Mouse (Mus musculus): Measurements from ENCODE around the gene Lrr1. TPM values are rescaled to one million over a fixed set of nuclear protein-coding genes. Genes with fewer than 3 reads are reported as not detected.
"Not testable (repeated sequence)": the region's sequence is repeated elsewhere in the genome, so short reads cannot be mapped to it uniquely, and the experiment has no call there.

Gene Lrr1
- polyA plus RNA-seq, 1 experiment from 2014 or later: 24.3 TPM

- H3K36me3 ChIP-seq; H3K9ac ChIP-seq; H3K9me3 ChIP-seq (replicated peaks); H3K27ac ChIP-seq; ATAC-seq; H3K27me3 ChIP-seq (replicated peaks); H3K4me3 ChIP-seq: not testable (repeated sequence)
- H3K4me2 ChIP-seq: peak overlapping the region; percentile 92; the same call in 1 of the 2 replicates
- H3K4me1 ChIP-seq: peaks cover 50% of the 10 kb centered on the region
- 73% methylated on average over 8 of the region's 8 CpGs for WGBS (ENCODE audit: insufficient replicate concordance)
Measured at GRCm38 (mm10) chr12:69166861-69167581, 1.6 kb upstream of the Lrr1 start.

GRCm38 (mm10) chr12:69167656-69168460, 756 bp upstream of the Lrr1 start:
- Histone ChIP-seq H3K9ac (peak overlapping the region; percentile 78), H3K4me3 (peak overlapping the region; percentile 84), H3K4me2 (peak overlapping the region; percentile 92), H3K27me3 (replicated peaks) (no peaks in the 10 kb centered on the region), H3K36me3 (peaks cover 17% of the 10 kb centered on the region), H3K9me3 (replicated peaks) (no peaks in the 10 kb centered on the region), H3K4me1 (peaks cover 50% of the 10 kb centered on the region), H3K27ac (peak overlapping the region; percentile 79)
- 7% methylated on average over 18 of the region's 18 CpGs for WGBS (ENCODE audit: insufficient replicate concordance)
- ATAC-seq: peak; percentile 9; the same call in 1 of the 2 replicates

GRCm38 (mm10) chr12:69171307-69171706, 2.7 kb downstream of the Lrr1 start:
- H3K27ac ChIP-seq: no peak overlapping the region
- H3K36me3 ChIP-seq: peaks cover 52% of the 10 kb centered on the region
- no peak overlapping the region; the same call in 1 of the 2 replicates for H3K9ac ChIP-seq
- H3K27me3 ChIP-seq (replicated peaks): no peaks in the 10 kb centered on the region
- H3K4me2 ChIP-seq: no peak overlapping the region
- no peaks in the 10 kb centered on the region for H3K9me3 ChIP-seq (replicated peaks)
- ATAC-seq: no peak
- 96% methylated on average over 2 of the region's 2 CpGs for WGBS (ENCODE audit: insufficient replicate concordance)
- peaks cover 38% of the 10 kb centered on the region for H3K4me1 ChIP-seq
- no peak overlapping the region for H3K4me3 ChIP-seq

- Histone ChIP-seq H3K4me3 (no peak overlapping the region), H3K9ac (no peak overlapping the region), H3K9me3 (replicated peaks) (no peaks in the 10 kb centered on the region), H3K36me3 (peaks cover 87% of the 10 kb centered on the region), H3K4me2 (no peak overlapping the region), H3K4me1 (peaks cover 14% of the 10 kb centered on the region), H3K27ac (no peak overlapping the region), H3K27me3 (replicated peaks) (no peaks in the 10 kb centered on the region)
- WGBS (ENCODE audit: insufficient replicate concordance): 71% methylated on average over 3 of the region's 3 CpGs
- ATAC-seq: peak; percentile 44; the same call in 1 of the 2 replicates
Measured at GRCm38 (mm10) chr12:69175975-69176374, 7.4 kb downstream of the Lrr1 start.

GRCm38 (mm10) chr12:69177526-69177925, 8.9 kb downstream of the Lrr1 start:
- Histone ChIP-seq H3K27ac (no peak overlapping the region), H3K36me3 (peaks cover 91% of the 10 kb centered on the region), H3K4me1 (peaks cover 13% of the 10 kb centered on the region), H3K27me3 (replicated peaks) (no peaks in the 10 kb centered on the region), H3K9ac (no peak overlapping the region), H3K4me2 (no peak overlapping the region), H3K9me3 (replicated peaks) (no peaks in the 10 kb centered on the region), H3K4me3 (no peak overlapping the region)
- WGBS (ENCODE audit: insufficient replicate concordance): 85% methylated on average over 3 of the region's 3 CpGs
- no peak for ATAC-seq

- no peak for ATAC-seq
- no peaks in the 10 kb centered on the region for H3K27me3 ChIP-seq (replicated peaks)
- H3K4me3 ChIP-seq: no peak overlapping the region
- WGBS (ENCODE audit: insufficient replicate concordance): 78% methylated on average over 12 of the region's 12 CpGs
- H3K9ac ChIP-seq: no peak overlapping the region
- peaks cover 20% of the 10 kb centered on the region for H3K4me1 ChIP-seq
- no peak overlapping the region for H3K27ac ChIP-seq
- H3K4me2 ChIP-seq: no peak overlapping the region
- H3K36me3 ChIP-seq: peaks cover 73% of the 10 kb centered on the region
- no peaks in the 10 kb centered on the region for H3K9me3 ChIP-seq (replicated peaks)
Measured at GRCm38 (mm10) chr12:69179371-69179770, 10.8 kb downstream of the Lrr1 start.

GRCm38 (mm10) chr12:69181800-69182199, 13.2 kb downstream of the Lrr1 start:
- Histone ChIP-seq H3K4me2 (no peak overlapping the region), H3K4me1 (peaks cover 22% of the 10 kb centered on the region), H3K9me3 (replicated peaks) (no peaks in the 10 kb centered on the region), H3K9ac (no peak overlapping the region), H3K27me3 (replicated peaks) (no peaks in the 10 kb centered on the region), H3K27ac (no peak overlapping the region), H3K36me3 (peaks cover 56% of the 10 kb centered on the region), H3K4me3 (no peak overlapping the region)
- no peak for ATAC-seq
- WGBS (ENCODE audit: insufficient replicate concordance): 58% methylated on average over 4 of the region's 4 CpGs

- Histone ChIP-seq H3K9me3 (replicated peaks) (no peaks in the 10 kb centered on the region), H3K4me2 (peak within 1 kb of the TSS; percentile 95), H3K4me1 (peaks cover 38% of the 10 kb centered on the region), H3K27ac (peak within 1 kb of the TSS; percentile 94), H3K4me3 (peak within 1 kb of the TSS; percentile 94), H3K9ac (peak within 1 kb of the TSS; percentile 94), H3K36me3 (peaks cover 54% of the 10 kb centered on the region), H3K27me3 (replicated peaks) (no peaks in the 10 kb centered on the region)
- peak; percentile 98 for ATAC-seq
- under 1% methylated on average over 83 of the region's 84 CpGs for WGBS (ENCODE audit: insufficient replicate concordance)
Measured at GRCm38 (mm10) chr12:69183583-69184308, 15.1 kb downstream of the Lrr1 start, which contains the start of the genes Rpl36al and Mgat2. Rpl36al (minus strand) TSS chr12:69184083. Mgat2 (plus strand) TSS chr12:69184157.

- under 1% methylated on average over 86 of the region's 86 CpGs for WGBS (ENCODE audit: insufficient replicate concordance)
- Histone ChIP-seq H3K4me1 (peaks cover 38% of the 10 kb centered on the region), H3K36me3 (peaks cover 54% of the 10 kb centered on the region), H3K4me2 (peak overlapping the region; percentile 95), H3K27me3 (replicated peaks) (no peaks in the 10 kb centered on the region), H3K4me3 (peak overlapping the region; percentile 94), H3K9me3 (replicated peaks) (no peaks in the 10 kb centered on the region), H3K27ac (peak overlapping the region; percentile 94), H3K9ac (peak overlapping the region; percentile 94)
- ATAC-seq: peak; percentile 62
Measured at GRCm38 (mm10) chr12:69184342-69185295, 16.0 kb downstream of the Lrr1 start.

GRCm38 (mm10) chr12:69185371-69185770, 16.8 kb downstream of the Lrr1 start:
- Histone ChIP-seq H3K4me1 (peaks cover 38% of the 10 kb centered on the region), H3K4me3 (peak overlapping the region; percentile 94), H3K9ac (peak overlapping the region; percentile 94), H3K36me3 (peaks cover 57% of the 10 kb centered on the region), H3K4me2 (peak overlapping the region; percentile 95), H3K27me3 (replicated peaks) (no peaks in the 10 kb centered on the region), H3K27ac (0 out of 2 replicates have a peak overlapping the region, but pooled peaks have one; percentile 94), H3K9me3 (replicated peaks) (no peaks in the 10 kb centered on the region)
- WGBS (ENCODE audit: insufficient replicate concordance): 33% methylated on average over 7 of the region's 7 CpGs
- ATAC-seq: no peak

Data from liver, embryonic 12.5 days (tissue).